Mouse (Mus musculus) erythroblast, embryonic 14.5 days (primary cell): ENCODE measurements around the gene Grxcr1. TPM values are rescaled to one million over a fixed set of nuclear protein-coding genes. Genes with fewer than 3 reads are reported as not detected.

Source experiments
- H3K27me3 ChIP-seq: 2 replicates; pipeline ENCODE4 v1.6.1; 2012; ENCODE audit warnings: inconsistent platforms; ENCODE audit not compliant: control insufficient read depth
- H3K36me3 ChIP-seq: 2 replicates; pipeline ENCODE4 v1.6.1; 2012; ENCODE audit warnings: mild to moderate bottlenecking, inconsistent platforms; ENCODE audit not compliant: control insufficient read depth
- H3K4me1 ChIP-seq: 2 replicates; pipeline ENCODE4 v1.6.1; 2012; ENCODE audit warnings: inconsistent platforms; ENCODE audit not compliant: control insufficient read depth
- H3K4me3 ChIP-seq: replicated peaks from 2 replicates; pipeline ENCODE3; 2012; ENCODE audit warnings: moderate library complexity, mild to moderate bottlenecking, inconsistent platforms
- H3K9me3 ChIP-seq: 2 replicates; pipeline ENCODE4 v1.6.1; 2012; ENCODE audit warnings: low read length, inconsistent platforms, mixed read lengths; ENCODE audit not compliant: control insufficient read depth
- GATA1 ChIP-seq: IDR thresholded peaks from 2 replicates; pipeline ENCODE4 v1.6.1; 2012; ENCODE audit warnings: low read length, inconsistent platforms, mixed read lengths
- TAL1 ChIP-seq: IDR thresholded peaks from 3 replicates; pipeline ENCODE4 v1.6.1; 2012; ENCODE audit warnings: low read length, inconsistent platforms, mixed read lengths
- polyA plus RNA-seq: library from polyadenylated mRNA; stranded (reverse); fragments of >175 nt; gene quantifications from 2 replicates; pipeline ENCODE4 v1.2.3, GENCODE M21; 2012

Grxcr1 gene
- polyA plus RNA-seq: not detected in 2 replicates

- no peaks in the 10 kb centered on the region for H3K9me3 ChIP-seq
- no peaks in the 10 kb centered on the region for H3K27me3 ChIP-seq
- no peak for TF ChIP-seq TAL1
- no peak for TF ChIP-seq GATA1
- no peaks in the 10 kb centered on the region for H3K4me1 ChIP-seq
- H3K36me3 ChIP-seq: no peaks in the 10 kb centered on the region
- H3K4me3 ChIP-seq: no peak within 1 kb of the TSS
Observed at GRCm38 (mm10) chr5:68031744-68032143, at the start of gene Grxcr1. Gene Grxcr1, plus strand, starts transcription at chr5:68031835.

GRCm38 (mm10) chr5:67981946-67982526, 49.6 kb upstream of the Grxcr1 start:
- Histone ChIP-seq H3K9me3 (no peaks in the 10 kb centered on the region), H3K36me3 (no peaks in the 10 kb centered on the region), H3K4me3 (no peak overlapping the region), H3K27me3 (no peaks in the 10 kb centered on the region; the same call in 1 of the 2 replicates), H3K4me1 (no peaks in the 10 kb centered on the region)
- TF ChIP-seq GATA1: no peak

GRCm38 (mm10) chr5:67990426-67990825, 41.2 kb upstream of the Grxcr1 start:
- no peaks in the 10 kb centered on the region for H3K4me1 ChIP-seq
- H3K27me3 ChIP-seq: no peaks in the 10 kb centered on the region
- no peaks in the 10 kb centered on the region for H3K9me3 ChIP-seq
- no peaks in the 10 kb centered on the region for H3K36me3 ChIP-seq
- no peak overlapping the region for H3K4me3 ChIP-seq
- TF ChIP-seq TAL1 (no peak), GATA1 (no peak)

- TF ChIP-seq TAL1 (no peak), GATA1 (no peak)
Observed at GRCm38 (mm10) chr5:68002611-68003010, 29.0 kb upstream of the Grxcr1 start.

GRCm38 (mm10) chr5:68003904-68004303, 27.7 kb upstream of the Grxcr1 start:
- H3K27me3 ChIP-seq: no peaks in the 10 kb centered on the region; the same call in 1 of the 2 replicates
- no peak for TF ChIP-seq TAL1
- no peak for TF ChIP-seq GATA1
- no peak overlapping the region for H3K4me3 ChIP-seq
- H3K4me1 ChIP-seq: no peaks in the 10 kb centered on the region
- H3K36me3 ChIP-seq: no peaks in the 10 kb centered on the region
- H3K9me3 ChIP-seq: no peaks in the 10 kb centered on the region

More at GRCm38 (mm10) chr5:68002611-68003010, 29.0 kb upstream of the Grxcr1 start:
- no peaks in the 10 kb centered on the region; the same call in 1 of the 2 replicates for H3K27me3 ChIP-seq
- H3K4me3 ChIP-seq: no peak overlapping the region
- no peaks in the 10 kb centered on the region for H3K9me3 ChIP-seq
- no peaks in the 10 kb centered on the region for H3K36me3 ChIP-seq
- H3K4me1 ChIP-seq: no peaks in the 10 kb centered on the region

GRCm38 (mm10) chr5:68004419-68004818, 27.2 kb upstream of the Grxcr1 start:
- TF ChIP-seq GATA1 (no peak), TAL1 (no peak)
- Histone ChIP-seq H3K27me3 (no peaks in the 10 kb centered on the region), H3K4me1 (no peaks in the 10 kb centered on the region), H3K36me3 (no peaks in the 10 kb centered on the region), H3K9me3 (no peaks in the 10 kb centered on the region), H3K4me3 (no peak overlapping the region)

- Histone ChIP-seq H3K9me3 (no peaks in the 10 kb centered on the region), H3K4me1 (no peaks in the 10 kb centered on the region), H3K27me3 (no peaks in the 10 kb centered on the region), H3K36me3 (no peaks in the 10 kb centered on the region), H3K4me3 (no peak overlapping the region)
- TF ChIP-seq GATA1 (no peak), TAL1 (no peak)
Observed at GRCm38 (mm10) chr5:68007074-68007473, 24.6 kb upstream of the Grxcr1 start.

- Histone ChIP-seq H3K4me1 (no peaks in the 10 kb centered on the region), H3K36me3 (no peaks in the 10 kb centered on the region), H3K4me3 (no peak overlapping the region), H3K27me3 (peaks cover 2% of the 10 kb centered on the region; the same call in 1 of the 2 replicates), H3K9me3 (no peaks in the 10 kb centered on the region)
- TF ChIP-seq TAL1 (no peak), GATA1 (no peak)
Observed at GRCm38 (mm10) chr5:68011569-68011968, 20.1 kb upstream of the Grxcr1 start.

- TF ChIP-seq TAL1 (no peak), GATA1 (no peak)
- Histone ChIP-seq H3K9me3 (no peaks in the 10 kb centered on the region), H3K36me3 (no peaks in the 10 kb centered on the region), H3K27me3 (peaks cover 2% of the 10 kb centered on the region; the same call in 1 of the 2 replicates), H3K4me1 (no peaks in the 10 kb centered on the region), H3K4me3 (no peak overlapping the region)
Observed at GRCm38 (mm10) chr5:68012618-68013017, 19.0 kb upstream of the Grxcr1 start.

- TF ChIP-seq GATA1: no peak
- TF ChIP-seq TAL1: no peak
- no peaks in the 10 kb centered on the region for H3K4me1 ChIP-seq
- H3K9me3 ChIP-seq: no peaks in the 10 kb centered on the region
- H3K36me3 ChIP-seq: no peaks in the 10 kb centered on the region
- H3K4me3 ChIP-seq: no peak overlapping the region
- no peaks in the 10 kb centered on the region for H3K27me3 ChIP-seq
Observed at GRCm38 (mm10) chr5:68020870-68021269, 10.8 kb upstream of the Grxcr1 start.
